Mouse (Mus musculus) stomach, postnatal 0 days (tissue): Measurements from ENCODE around the gene Olfr54.
"Not testable (repeated sequence)": the region's sequence is repeated elsewhere in the genome, so short reads cannot be mapped to it uniquely, and the experiment has no call there.

Experiments
- CTCF ChIP-seq: IDR thresholded peaks from 2 replicates; pipeline ENCODE4 v1.5.1; 2016; ENCODE audit warnings: antibody characterized with exemption, low read depth, mild to moderate bottlenecking, moderate library complexity
- EP300 ChIP-seq: optimal IDR thresholded peaks from 2 replicates; pipeline ENCODE3; 2016; ENCODE audit warnings: antibody characterized with exemption

- not testable (repeated sequence) for TF ChIP-seq CTCF, EP300
These were observed 15.3 kb downstream of the Olfr54 start for GRCm38 (mm10) chr11:51029381-51029780.
